Mouse (Mus musculus) testis, adult 2 months (tissue): ENCODE measurements around the gene Ramp3.

ENCODE experiments used
- CTCF ChIP-seq: fragments of 200-500 bp; IDR thresholded peaks from 2 replicates; pipeline ENCODE4 v1.5.1; 2012; ENCODE audit warnings: low read depth, mild to moderate bottlenecking, inconsistent platforms, low read length, moderate library complexity; ENCODE audit not compliant: control insufficient read depth, insufficient read depth, insufficient replicate concordance
- POLR2A ChIP-seq: fragments of 200-500 bp; IDR thresholded peaks from 2 replicates; pipeline ENCODE4 v1.6.1; 2012; ENCODE audit warnings: low read depth, mild to moderate bottlenecking, inconsistent platforms, low read length, moderate library complexity; ENCODE audit not compliant: control insufficient read depth

GRCm38 (mm10) chr11:6647831-6648724, 10.2 kb upstream of the Ramp3 start:
- TF ChIP-seq CTCF (no peak), POLR2A (no peak)
